Mouse (Mus musculus) G1E (cell line): ENCODE measurements around the gene Plekhh1. TPM values are rescaled to one million over a fixed set of nuclear protein-coding genes. Genes with fewer than 3 reads are reported as not detected.

ENCODE experiments used
- ATAC-seq: 2 replicates; pipeline ENCODE4 v1.8.0; 2016; ENCODE audit warnings: mild to moderate bottlenecking; ENCODE audit not compliant: insufficient number of reproducible peaks, poor library complexity, low FRiP score, severe bottlenecking; ENCODE audit errors: extremely low read depth
- DNase-seq: peaks from one replicate; pipeline ENCODE4 v3.0.0; 2012; ENCODE audit warnings: low spot score
- H3K27me3 ChIP-seq: 2 replicates; pipeline ENCODE4 v1.6.1; 2012; ENCODE audit warnings: mild to moderate bottlenecking, low read length, inconsistent platforms; ENCODE audit not compliant: insufficient read depth
- H3K36me3 ChIP-seq: replicated peaks from 2 replicates; pipeline ENCODE3; 2012; ENCODE audit warnings: mild to moderate bottlenecking, inconsistent platforms
- H3K4me1 ChIP-seq: 2 replicates; pipeline ENCODE4 v1.6.1; 2012; ENCODE audit warnings: low read depth, low read length, inconsistent platforms, mixed read lengths; ENCODE audit not compliant: insufficient read depth
- H3K4me3 ChIP-seq: 2 replicates; pipeline ENCODE4 v1.5.1; 2012; ENCODE audit warnings: low read depth, mild to moderate bottlenecking, inconsistent platforms, low read length, moderate library complexity, mixed read lengths
- H3K9me3 ChIP-seq: replicated peaks from 2 replicates; pipeline ENCODE4 v1.6.1; 2012; ENCODE audit warnings: inconsistent platforms
- CTCF ChIP-seq: IDR thresholded peaks from 2 replicates; pipeline ENCODE4 v1.5.1; 2012; ENCODE audit warnings: low read depth, low read length, inconsistent platforms, mixed read lengths
- GATA1 ChIP-seq: IDR thresholded peaks from 2 replicates; pipeline ENCODE4 v1.6.1; 2012; ENCODE audit warnings: borderline replicate concordance, low read length, inconsistent platforms, mixed read lengths
- GATA2 ChIP-seq: IDR thresholded peaks from 2 replicates; pipeline ENCODE4 v1.6.1; 2012; ENCODE audit warnings: low read depth, low read length, inconsistent platforms, borderline replicate concordance
- POLR2AphosphoS5 ChIP-seq: IDR thresholded peaks from 2 replicates; pipeline ENCODE4 v1.6.1; 2012; ENCODE audit warnings: low read depth, low read length, inconsistent platforms; ENCODE audit not compliant: insufficient replicate concordance
- TAL1 ChIP-seq: conservative IDR thresholded peaks from 2 replicates; pipeline ENCODE4 v1.6.1; 2012; ENCODE audit warnings: low read depth, low read length, inconsistent platforms, mixed read lengths
- polyA plus RNA-seq: library from polyadenylated mRNA; stranded (reverse); fragments of >175 nt; gene quantifications from 2 replicates; pipeline ENCODE4 v1.2.3, GENCODE M21; 2012
- total RNA-seq, 2 experiments: library from RNA; stranded (forward) in 1 of 2; stranded (reverse) in 1 of 2; fragments of 200-1000 nt in 1 of 2; fragments of >200 nt in 1 of 2; fragmentation: Nextera tagmentation in 1 of 2; gene quantifications; 2 replicates each; pipeline ENCODE4 v1.2.3; 2014 to 2017

Gene Plekhh1
- total and polyA plus RNA-seq, 3 experiments = 0.02 to 0.44 TPM; not detected in 1

DNA sequence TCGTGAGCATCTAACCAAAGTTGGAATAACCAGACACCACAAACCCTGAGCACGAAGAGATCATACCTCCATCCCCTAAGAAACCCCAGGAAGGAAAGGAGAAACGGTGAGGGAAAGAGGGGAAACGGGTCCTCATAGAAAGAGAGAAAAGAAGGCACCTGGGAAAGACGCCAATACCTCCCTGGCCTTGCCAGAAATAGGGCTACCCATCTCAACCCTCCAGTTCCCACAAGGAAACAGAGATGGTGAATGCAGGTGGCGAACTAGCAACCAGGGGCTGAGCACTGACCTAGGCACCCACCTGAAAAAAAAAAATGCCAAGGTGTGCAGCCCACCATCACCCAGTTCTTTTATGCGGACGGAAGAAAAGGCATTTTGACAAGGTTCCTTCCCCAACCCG lies 22.9 kb upstream of the Plekhh1 start:
- DNase-seq (no peak), ATAC-seq (no peak)
- H3K27me3 ChIP-seq = peaks cover 75% of the 10 kb centered on the region
- H3K9me3 ChIP-seq = no peaks in the 10 kb centered on the region
- H3K4me1 ChIP-seq = peaks cover 15% of the 10 kb centered on the region
- H3K4me3 ChIP-seq = peak overlapping the region; percentile 75; the same call in 1 of the 2 replicates
- no peaks in the 10 kb centered on the region for H3K36me3 ChIP-seq
- no peak for TF ChIP-seq TAL1
- no peak for TF ChIP-seq GATA2
- TF ChIP-seq POLR2AphosphoS5 = no peak
- no peak for TF ChIP-seq CTCF
- no peak for TF ChIP-seq GATA1

DNA sequence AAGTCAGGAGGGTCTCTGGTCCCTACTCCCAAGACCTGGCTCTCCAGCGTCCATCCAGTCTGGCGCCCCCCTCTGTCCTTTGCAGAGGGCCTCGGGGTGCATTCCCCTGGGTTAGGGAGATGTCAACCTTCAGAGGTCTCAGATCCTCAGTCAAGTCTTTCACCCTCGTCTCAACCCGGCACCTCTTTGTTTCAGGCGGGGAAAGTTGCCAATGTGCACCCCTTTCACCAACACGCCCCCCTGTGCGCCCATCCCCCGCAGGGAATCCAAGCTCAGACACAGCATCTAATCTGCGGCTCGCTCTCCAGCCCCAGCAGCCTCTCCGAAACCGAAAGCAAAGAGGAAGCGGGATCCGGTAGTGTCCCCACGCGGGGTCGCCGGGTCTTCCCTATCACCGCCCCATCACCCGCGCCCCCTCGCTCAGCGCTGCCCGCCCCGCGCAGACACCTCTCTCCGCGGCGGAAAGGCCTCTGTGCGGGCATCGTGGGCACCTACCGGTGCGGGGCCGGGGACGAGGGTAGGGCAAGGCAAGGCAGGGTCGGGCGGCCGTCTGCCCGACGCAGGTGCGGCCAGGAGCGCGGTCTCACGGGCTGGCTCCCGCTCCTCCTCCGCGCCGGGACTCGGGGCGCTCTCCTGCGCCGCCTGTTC lies 22.4 kb upstream of the Plekhh1 start:
- peak; percentile 35 for DNase-seq

DNA sequence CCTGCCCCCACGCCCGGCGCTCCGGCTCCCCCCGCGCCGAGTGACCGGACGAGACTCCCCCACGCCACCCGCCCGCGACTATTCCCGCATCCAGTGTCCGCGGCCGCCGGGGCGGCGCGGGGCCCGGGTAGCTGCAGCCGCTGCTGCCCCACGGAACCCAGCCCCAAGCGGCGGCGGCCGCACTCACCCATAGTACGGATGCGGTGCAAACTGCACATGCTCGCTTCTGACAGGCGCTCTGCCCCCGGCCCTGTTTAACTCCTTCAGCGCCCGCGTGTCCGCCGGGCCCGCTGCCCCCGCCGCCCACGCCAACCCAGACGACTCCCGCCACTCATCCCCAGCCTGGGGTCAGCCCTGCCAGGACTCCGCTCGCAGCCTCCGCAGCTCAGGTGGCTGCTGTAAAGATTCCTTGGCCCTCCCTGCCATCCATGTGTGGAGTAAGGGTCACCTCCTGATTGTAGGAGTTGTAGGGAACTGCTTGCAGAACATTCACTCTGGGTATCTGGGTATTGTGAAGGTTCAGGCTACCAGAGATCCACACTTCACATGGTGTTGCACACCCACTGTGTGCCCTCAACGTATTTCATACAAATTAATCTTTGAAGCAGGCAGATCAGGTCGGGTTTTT lies 21.7 kb upstream of the Plekhh1 start, which contains the start of gene Tmem229b:
TSS of gene Tmem229b (minus strand) at position 502 of the 628 bp plus-strand sequence.
- ATAC-seq (no peak), DNase-seq (no peak)
- H3K36me3 ChIP-seq = no peaks in the 10 kb centered on the region
- peaks cover 15% of the 10 kb centered on the region for H3K4me1 ChIP-seq
- H3K4me3 ChIP-seq = peak within 1 kb of the TSS; percentile 75
- peaks cover 78% of the 10 kb centered on the region for H3K27me3 ChIP-seq
- TF ChIP-seq TAL1 (no peak), CTCF (no peak), GATA2 (no peak), POLR2AphosphoS5 (no peak), GATA1 (no peak)
- H3K9me3 ChIP-seq = no peaks in the 10 kb centered on the region

More for the DNA sequence above, 22.4 kb upstream of the Plekhh1 start:
- Histone ChIP-seq H3K4me3 (peak overlapping the region; percentile 75), H3K27me3 (peaks cover 79% of the 10 kb centered on the region), H3K36me3 (no peaks in the 10 kb centered on the region), H3K9me3 (no peaks in the 10 kb centered on the region), H3K4me1 (peaks cover 15% of the 10 kb centered on the region)
- TF ChIP-seq GATA1 (no peak), CTCF (no peak), TAL1 (no peak)
- no peak; the same call in 1 of the 2 replicates for ATAC-seq

DNA sequence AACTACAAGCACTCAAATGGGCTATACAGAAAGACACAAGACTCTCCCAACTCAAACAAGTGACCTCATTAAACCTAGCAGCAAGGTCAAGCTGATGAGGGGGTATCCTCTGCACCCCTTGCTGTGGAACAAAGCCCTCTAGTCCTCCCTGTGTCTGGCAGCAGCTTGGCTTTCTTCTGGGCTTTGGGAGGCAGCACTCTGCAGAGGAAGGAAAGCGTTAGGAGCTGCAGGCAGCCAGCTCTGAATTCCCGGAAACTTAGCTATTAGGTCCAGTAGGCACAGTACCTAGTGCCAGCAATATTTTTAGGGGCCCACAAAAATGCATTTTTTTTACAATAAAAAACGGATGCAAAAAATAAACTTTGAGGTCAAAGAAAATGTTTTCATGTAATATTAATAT lies 18.4 kb upstream of the Plekhh1 start:
- Histone ChIP-seq H3K36me3 (no peaks in the 10 kb centered on the region), H3K27me3 (peaks cover 48% of the 10 kb centered on the region), H3K4me3 (no peak overlapping the region), H3K9me3 (no peaks in the 10 kb centered on the region), H3K4me1 (peaks cover 22% of the 10 kb centered on the region)
- DNase-seq (no peak), ATAC-seq (no peak)
- TF ChIP-seq GATA2 (no peak), TAL1 (no peak), POLR2AphosphoS5 (no peak), GATA1 (no peak), CTCF (no peak)

DNA sequence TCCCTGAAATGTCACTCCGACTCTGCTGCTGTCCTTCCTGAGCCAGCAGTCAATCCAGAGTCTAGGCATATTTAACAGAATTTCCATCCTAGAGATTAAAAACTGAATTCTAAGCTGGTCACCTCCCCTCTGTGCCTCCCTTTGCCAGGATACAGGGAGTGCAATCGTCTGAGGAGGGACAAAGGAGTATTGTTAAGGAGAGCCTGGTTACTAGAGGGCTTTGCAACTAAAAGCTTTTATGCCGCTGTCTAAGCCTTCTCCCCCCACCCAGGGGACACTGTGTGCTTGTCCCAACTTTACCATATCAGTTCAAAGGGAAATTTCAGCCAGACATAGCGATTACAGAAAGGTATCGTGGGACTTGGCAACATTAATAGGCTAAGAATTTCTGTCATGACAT lies 12.9 kb upstream of the Plekhh1 start:
- no peak for DNase-seq

DNA sequence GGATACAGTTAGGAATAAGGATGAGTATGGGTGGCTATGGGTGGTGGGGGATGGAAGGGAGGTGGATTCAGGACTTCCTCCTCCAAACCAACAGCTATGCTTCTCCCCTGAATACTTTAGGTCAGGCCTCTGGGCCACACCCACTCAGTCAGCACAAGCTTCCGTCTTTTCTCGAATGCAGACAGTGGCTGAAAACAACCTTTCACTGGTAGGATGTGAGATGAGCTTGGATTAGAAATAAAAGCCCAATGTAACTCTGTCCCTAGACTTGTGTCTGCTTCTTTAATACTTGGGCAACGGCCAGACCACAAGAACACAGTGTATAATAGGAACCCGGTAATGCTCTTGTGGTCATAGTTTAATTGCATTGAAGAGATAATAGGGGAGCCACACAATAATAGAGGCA lies 11.0 kb upstream of the Plekhh1 start:
- H3K4me1 ChIP-seq = peaks cover 19% of the 10 kb centered on the region
- ATAC-seq (peak; percentile 74), DNase-seq (peak; percentile 55)
- H3K4me3 ChIP-seq = no peak overlapping the region
- TF ChIP-seq CTCF (no peak), GATA1 (no peak), POLR2AphosphoS5 (no peak), GATA2 (no peak), TAL1 (no peak)
- H3K9me3 ChIP-seq = no peaks in the 10 kb centered on the region
- no peaks in the 10 kb centered on the region for H3K36me3 ChIP-seq
- no peaks in the 10 kb centered on the region; the same call in 1 of the 2 replicates for H3K27me3 ChIP-seq

More for the DNA sequence above, 12.9 kb upstream of the Plekhh1 start:
- H3K4me3 ChIP-seq = no peak overlapping the region
- TF ChIP-seq GATA2 (no peak), GATA1 (no peak), TAL1 (no peak), CTCF (no peak)
- H3K9me3 ChIP-seq = no peaks in the 10 kb centered on the region
- peaks cover 19% of the 10 kb centered on the region for H3K4me1 ChIP-seq
- peaks cover 3% of the 10 kb centered on the region; the same call in 1 of the 2 replicates for H3K27me3 ChIP-seq
- H3K36me3 ChIP-seq = no peaks in the 10 kb centered on the region
- no peak for ATAC-seq
